Mouse (Mus musculus) C2C12 (cell line): ENCODE measurements around the gene Zfp712.

Source experiments
- CTCF ChIP-seq: IDR thresholded peaks from one replicate; pipeline ENCODE4 v1.5.1; 2011; ENCODE audit not compliant: control insufficient read depth, insufficient read depth, insufficient read length
- FOSL1 ChIP-seq: IDR thresholded peaks from one replicate; pipeline ENCODE4 v1.8.0; 2011; ENCODE audit warnings: mild to moderate bottlenecking, low read length; ENCODE audit not compliant: poor library complexity, insufficient read depth, severe bottlenecking
- MAX ChIP-seq: IDR thresholded peaks from one replicate; pipeline ENCODE4 v1.6.1; 2011; ENCODE audit warnings: mild to moderate bottlenecking, control low read depth
- MYOG ChIP-seq: IDR thresholded peaks from one replicate; pipeline ENCODE4 v1.6.1; 2011; ENCODE audit not compliant: control insufficient read depth, insufficient read length; ENCODE audit errors: extremely low read depth

- TF ChIP-seq MYOG (no peak), CTCF (no peak), FOSL1 (no peak), MAX (no peak)
Observed at GRCm38 (mm10) chr13:67081946-67082345, 21.0 kb upstream of the Zfp712 start.
